Mouse (Mus musculus): Measurements from ENCODE around the gene Olfr1382. TPM values are rescaled to one million over a fixed set of nuclear protein-coding genes. Genes with fewer than 3 reads are reported as not detected.
A peak's percentile ranks its signal among the peaks of the same experiment; 100 is the strongest.
"Not testable (repeated sequence)": the region's sequence is repeated elsewhere in the genome, so short reads cannot be mapped to it uniquely, and the experiment has no call there.

The Olfr1382 gene
- not detected for total RNA-seq (2021)
- long read RNA-seq, experiment 1: 0 reads
- long read RNA-seq, experiment 2: 0 reads

DNA sequence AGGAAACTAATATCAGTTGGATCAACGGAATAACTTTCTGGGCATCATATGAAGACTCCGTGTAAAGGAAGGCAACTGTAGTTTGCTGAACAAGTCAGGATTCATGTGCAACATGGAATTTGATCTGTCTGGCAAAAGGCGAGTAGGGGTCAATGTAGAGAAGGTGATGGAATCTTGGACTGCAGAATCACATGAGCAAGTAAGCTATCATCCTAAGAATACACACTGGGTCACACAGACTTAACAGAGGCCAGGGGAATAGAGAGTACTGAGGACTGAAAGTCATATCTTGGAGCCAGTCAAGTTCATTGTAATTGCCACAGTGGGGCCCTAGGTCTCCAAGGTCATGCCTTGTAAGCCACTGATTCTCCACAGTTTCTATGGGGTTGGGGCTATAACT lies at the start of gene Olfr1382:
Gene Olfr1382 (plus strand): TSS at position 301 of the 400 bp plus-strand sequence.
- DNase-seq: no peak

DNA sequence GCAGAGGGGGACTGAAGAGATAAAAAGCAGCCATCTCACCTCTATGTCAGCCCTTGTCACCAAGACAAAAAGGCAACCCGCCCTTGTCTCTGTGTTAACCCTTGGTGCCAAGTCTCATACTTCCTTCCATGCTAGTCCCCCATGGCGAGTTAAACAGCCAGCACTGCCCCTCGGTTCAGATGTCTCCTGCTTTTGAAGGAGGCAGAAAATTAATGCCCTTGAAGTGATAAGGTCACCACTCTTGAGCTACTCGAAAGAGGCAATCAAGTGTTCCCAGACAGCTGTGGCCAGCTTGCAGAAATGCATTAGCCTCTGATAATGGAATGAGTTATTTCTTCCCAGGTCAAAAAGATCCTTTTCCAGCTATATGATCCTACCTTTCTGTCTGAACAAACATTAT lies 42.1 kb upstream of the Olfr1382 start:
- intact Hi-C loops (cut with DNase I): no loop called here
- DNase-seq: no peak

More for the DNA sequence above, at the start of gene Olfr1382:
- intact Hi-C loops (cut with DNase I): no loop called here

DNA sequence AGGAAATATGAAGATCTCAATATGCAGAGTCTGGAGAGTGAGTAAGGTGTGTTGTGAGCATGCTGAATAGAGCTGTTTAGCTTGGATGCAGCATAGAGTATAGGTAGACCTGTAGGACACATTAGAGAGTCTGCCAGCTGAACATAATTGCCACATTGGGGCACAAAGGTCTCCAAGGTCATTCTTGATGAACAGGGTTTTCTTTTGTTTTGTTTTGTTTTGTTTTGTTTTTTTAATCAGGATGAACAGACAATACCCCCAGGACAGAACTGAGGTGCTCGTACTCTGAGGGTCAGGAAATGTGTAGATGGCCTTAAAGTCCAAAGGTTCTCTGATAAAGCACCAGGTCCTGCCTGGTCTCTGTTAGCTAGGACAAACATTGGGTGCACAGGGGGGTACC lies 39.3 kb upstream of the Olfr1382 start, which contains the start of gene Olfr1385:
Gene Olfr1385 (plus strand): TSS at position 301 of the 400 bp plus-strand sequence.
- DNase-seq; intact Hi-C loops (cut with DNase I): not testable (repeated sequence)

DNA sequence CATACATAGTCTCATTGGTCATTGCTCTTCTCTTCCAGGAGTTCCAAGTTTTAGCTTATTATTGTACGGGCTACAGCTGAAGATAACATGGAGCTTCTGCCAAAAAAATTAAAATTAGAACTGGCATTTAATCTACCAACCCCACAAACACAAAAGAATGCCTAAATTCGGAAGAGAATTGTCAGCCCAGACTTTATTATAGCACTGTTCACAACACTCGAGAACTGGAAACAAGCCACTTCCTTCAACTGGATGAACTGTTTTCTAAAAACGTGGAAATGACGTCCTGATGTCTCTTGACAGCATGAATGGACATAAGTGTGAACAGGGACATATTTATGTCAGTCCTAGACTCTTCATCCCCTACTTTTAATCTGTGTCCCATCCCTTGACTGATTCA lies 10.0 kb upstream of the Olfr1382 start:
- intact Hi-C loops (cut with DNase I): no loop called here
- DNase-seq: no peak

DNA sequence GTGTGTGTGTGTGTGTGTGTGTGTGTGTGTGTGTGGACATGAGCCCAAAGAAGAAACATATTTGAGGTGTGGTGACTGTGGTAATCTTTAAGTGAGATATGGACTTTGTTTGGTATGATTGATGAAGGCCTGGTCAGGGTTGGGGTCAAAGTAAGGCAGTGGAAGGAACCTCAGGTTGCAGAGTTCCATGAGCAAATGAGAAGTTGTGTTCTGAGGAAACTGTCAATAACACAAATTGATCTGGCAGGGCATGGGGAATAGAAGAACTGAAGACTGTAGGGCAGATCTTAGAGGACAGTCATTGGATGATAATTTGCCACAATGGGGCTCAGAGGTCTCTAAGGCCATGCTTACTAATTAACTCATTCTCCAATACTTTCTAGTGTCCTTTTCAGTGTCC lies 8.7 kb upstream of the Olfr1382 start, which contains the start of gene Olfr1383:
Gene Olfr1383 (plus strand): TSS at position 301 of the 400 bp plus-strand sequence.
- intact Hi-C loops (cut with DNase I): no loop called here
- DNase-seq: no peak

DNA sequence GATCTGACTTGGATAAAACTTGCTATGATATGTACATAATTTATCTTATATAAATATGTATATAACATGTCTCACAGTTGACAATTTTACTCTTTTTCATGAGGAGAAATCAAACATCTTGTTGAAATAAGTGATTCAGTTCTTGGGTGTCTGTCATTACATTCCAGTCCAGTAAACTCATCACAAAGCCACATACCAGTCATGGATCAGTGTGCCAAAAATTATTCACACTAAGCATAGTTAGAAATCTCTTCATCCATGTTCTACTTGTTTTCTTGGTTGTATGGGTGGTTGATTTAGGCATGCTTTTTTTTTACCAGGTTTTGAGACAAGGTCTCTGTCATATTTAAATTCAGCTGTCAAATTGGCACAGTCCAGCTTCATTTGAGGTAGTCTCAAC lies 4.7 kb downstream of the Olfr1382 start:
- intact Hi-C loops (cut with DNase I): loop anchor here (10.0 kb wide), 1 partner anchor 348 kb away; the partner anchor contains the start of gene Btnl9
- no peak for DNase-seq

DNA sequence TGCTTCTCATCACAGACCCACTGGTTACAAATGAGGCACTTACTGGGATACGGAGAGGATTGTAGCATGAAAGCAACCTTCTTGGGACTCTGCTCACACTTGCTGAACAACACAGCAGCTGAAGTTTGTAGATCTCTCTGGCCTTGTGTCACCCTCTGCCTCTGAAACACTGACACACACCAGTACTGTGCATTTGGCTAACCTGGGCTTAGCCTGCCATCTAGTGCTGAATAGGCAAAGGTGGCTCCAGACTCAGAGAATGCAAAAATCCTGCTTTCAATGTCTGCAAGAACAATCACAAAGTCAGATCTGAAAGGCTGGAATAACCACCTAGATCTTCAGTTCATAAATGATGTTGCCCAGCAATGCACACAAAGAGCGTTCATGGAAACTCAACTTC lies 8.6 kb downstream of the Olfr1382 start:
- DNase-seq: peak in 1 of 2 experiments; percentile 5

DNA sequence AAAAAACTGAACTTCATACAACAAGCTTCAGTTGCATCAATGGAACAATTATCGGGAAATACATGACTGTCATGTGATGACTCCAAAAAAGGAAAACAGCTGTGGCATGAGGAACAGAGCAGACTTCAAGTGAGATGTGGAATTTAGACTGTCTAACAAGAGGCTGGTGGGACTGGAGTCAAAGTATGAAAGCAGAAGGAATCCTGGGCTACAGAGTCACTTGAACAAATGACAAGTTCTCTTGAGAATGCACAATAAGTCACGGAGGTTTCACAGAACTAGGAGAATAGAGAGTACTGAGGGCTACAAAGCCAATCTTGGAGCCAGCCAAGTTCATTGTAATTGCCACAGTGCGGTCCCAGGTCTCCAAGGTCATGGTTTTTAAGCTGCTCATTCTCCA lies 15.1 kb downstream of the Olfr1382 start, which contains the start of gene Olfr1381:
Gene Olfr1381 (plus strand): TSS at position 301 of the 400 bp plus-strand sequence.
- DNase-seq; intact Hi-C loops (cut with DNase I): not testable (repeated sequence)

More for the DNA sequence above, 8.6 kb downstream of the Olfr1382 start:
- intact Hi-C loops (cut with DNase I): loop anchor here (10.0 kb wide), 1 partner anchor 352 kb away; the partner anchor contains the start of gene Btnl9

DNA sequence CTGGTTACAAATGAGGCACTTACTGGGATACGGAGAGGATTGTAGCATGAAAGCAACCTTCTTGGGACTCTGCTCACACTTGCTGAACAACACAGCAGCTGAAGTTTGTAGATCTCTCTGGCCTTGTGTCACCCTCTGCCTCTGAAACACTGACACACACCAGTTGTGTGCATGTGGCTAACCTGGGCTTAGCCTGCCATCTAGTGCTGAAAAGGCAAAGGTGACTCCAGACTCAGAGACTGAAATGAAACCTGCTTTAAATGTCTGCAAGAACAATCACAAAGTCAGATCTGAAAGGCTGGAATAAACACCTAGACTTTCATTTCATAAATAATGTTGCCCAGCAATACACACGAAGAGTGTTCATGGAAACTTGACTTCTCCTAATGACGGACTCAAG lies 26.0 kb downstream of the Olfr1382 start:
- DNase-seq: not testable (repeated sequence)

DNA sequence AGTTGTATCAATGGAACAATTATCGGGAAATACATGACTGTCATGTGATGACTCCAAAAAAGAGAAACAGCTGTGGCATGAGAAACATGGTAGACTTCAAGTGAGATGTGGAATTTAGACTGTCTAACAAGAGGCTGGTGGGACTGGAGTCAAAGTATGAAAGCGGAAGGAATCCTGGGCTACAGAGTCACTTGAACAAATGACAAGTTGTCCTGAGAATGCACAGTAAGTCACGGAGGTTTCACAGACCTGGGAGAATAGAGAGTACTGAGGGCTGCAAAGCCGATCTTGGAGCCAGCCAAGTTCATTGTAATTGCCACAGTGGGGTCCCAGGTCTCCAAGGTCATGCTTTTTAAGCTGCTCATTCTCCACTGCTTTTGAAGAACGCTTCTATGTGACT lies 28.5 kb downstream of the Olfr1382 start, which contains the start of gene Olfr1380:
Gene Olfr1380 (plus strand): TSS at position 301 of the 400 bp plus-strand sequence.
- intact Hi-C loops (cut with DNase I): not testable (repeated sequence)

More for the DNA sequence above, 26.0 kb downstream of the Olfr1382 start:
- intact Hi-C loops (cut with DNase I): not testable (repeated sequence)

DNA sequence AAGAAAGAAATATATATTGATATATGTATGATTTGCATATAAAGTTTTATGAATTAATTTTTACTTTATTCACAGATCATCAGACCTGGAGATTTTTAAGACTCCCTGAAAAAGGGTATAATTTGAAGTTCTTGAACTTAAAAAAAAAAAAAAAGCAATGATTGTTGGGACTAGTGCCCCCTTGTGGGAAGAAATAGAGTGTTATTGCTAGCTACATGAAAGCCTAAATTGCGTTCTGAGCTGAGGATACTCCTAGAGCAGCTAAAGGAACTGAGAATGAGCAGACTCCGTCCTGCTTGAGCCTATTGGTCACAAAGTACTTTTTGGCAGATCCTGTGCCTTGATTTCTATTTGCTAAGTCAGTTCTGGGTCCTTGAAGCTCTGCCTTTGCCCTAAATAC lies 47.0 kb downstream of the Olfr1382 start:
- DNase-seq; intact Hi-C loops (cut with DNase I): not testable (repeated sequence)

More for the DNA sequence above, 28.5 kb downstream of the Olfr1382 start, which contains the start of gene Olfr1380:
- not testable (repeated sequence) for DNase-seq

DNA sequence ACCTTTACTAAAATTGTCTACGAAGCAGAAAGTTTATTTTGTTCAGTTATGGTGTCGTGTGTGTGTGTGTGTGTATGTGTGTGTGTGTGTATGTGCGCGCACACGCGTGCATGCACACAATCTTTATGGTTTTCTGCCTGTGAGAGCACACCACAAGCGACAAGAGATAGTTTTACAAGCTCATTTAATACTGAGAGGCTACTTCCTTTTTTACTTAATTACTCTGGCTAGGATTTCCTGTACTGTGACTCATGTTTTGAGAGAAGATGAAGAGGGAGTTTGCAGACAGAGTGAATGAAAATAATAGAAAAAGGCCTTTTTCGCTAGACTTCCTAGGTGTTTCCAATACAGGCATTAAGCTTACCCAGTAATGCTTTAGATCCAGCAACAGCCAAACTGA lies 52.4 kb downstream of the Olfr1382 start:
- intact Hi-C loops (cut with DNase I); DNase-seq: not testable (repeated sequence)

Other genes with a start within 250 kb of the Olfr1382 start
- under 1 TPM; 0.32 to 0.48 TPM for gene Olfr1393, start 249.9 kb upstream of the Olfr1382 start, total RNA-seq (2021)
- not detected for gene Olfr1392, start 243.0 kb upstream of the Olfr1382 start, total RNA-seq (2021)
- not detected for gene Olfr10, start 223.5 kb upstream of the Olfr1382 start, total RNA-seq (2021)
- gene Olfr1391, start 205.5 kb upstream of the Olfr1382 start, total RNA-seq (2021): not detected
- gene Olfr1390, start 193.1 kb upstream of the Olfr1382 start, total RNA-seq (2021): not detected
- not detected for gene Olfr1389, start 105.2 kb upstream of the Olfr1382 start, total RNA-seq (2021)
- under 1 TPM in 1 of 2 experiments, not detected in 1; 0.07 TPM for gene Olfr1388, start 91.6 kb upstream of the Olfr1382 start, total RNA-seq (2021)
- under 1 TPM in 1 of 2 experiments, not detected in 1; 0.05 TPM for gene Olfr1387, start 72.9 kb upstream of the Olfr1382 start, total RNA-seq (2021)
- not detected for gene Olfr1386, start 63.2 kb upstream of the Olfr1382 start, total RNA-seq (2021)
- not detected for gene Olfr1385, start 39.2 kb upstream of the Olfr1382 start, total RNA-seq (2021)
- gene Olfr1384, start 21.5 kb upstream of the Olfr1382 start, total RNA-seq (2021): under 1 TPM; 0.22 to 0.26 TPM
- gene Olfr1383, start 8.6 kb upstream of the Olfr1382 start, total RNA-seq (2021): under 1 TPM; 0.41 to 0.63 TPM
- gene Olfr1381, start 15.2 kb downstream of the Olfr1382 start, total RNA-seq (2021): not detected
- not detected for gene Olfr1380, start 28.6 kb downstream of the Olfr1382 start, total RNA-seq (2021)
- 10 to 100 TPM; 11.1 to 11.6 TPM for gene Flt4, start 81.0 kb downstream of the Olfr1382 start, total RNA-seq (2021)
- 10 to 100 TPM in 1 of 2 experiments, not detected in 1; 58.2 TPM for gene Scgb3a1, start 135.4 kb downstream of the Olfr1382 start, total RNA-seq (2021)
- gene Cnot6, start 184.5 kb downstream of the Olfr1382 start, total RNA-seq (2021): 10 to 100 TPM; 33.1 to 39.6 TPM

Measured in heart, postnatal 14 days (tissue).